Mouse (Mus musculus): ENCODE results near the gene Pex7. TPM values are rescaled to one million over a fixed set of nuclear protein-coding genes. Genes with fewer than 3 reads are reported as not detected.

The Pex7 gene
- total and polyA plus RNA-seq, 3 experiments, result 15.8 to 22.1 TPM; not detected in 1

DNA sequence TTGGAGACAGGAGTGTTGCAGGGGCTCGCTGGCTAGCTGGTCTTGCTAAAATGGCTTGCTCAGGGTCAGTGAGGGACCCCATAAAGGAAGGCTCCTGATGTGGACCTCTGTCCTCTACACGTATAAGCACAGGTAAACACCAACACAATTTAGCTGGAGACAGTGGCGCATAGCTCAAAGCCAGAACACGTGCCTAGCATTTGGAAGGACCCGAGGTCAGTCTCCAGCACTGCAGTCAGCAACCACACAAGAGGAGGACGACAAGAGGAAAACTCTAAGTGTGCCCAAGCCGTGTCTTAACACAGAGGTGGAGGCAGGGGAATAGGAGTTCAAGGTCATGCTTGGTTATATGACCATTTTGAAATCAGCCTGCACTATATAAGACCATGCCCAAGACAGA is 32.6 kb upstream of the Pex7 start:
- no peaks in the 10 kb centered on the region for H3K79me2 ChIP-seq (ENCODE audit: control insufficient read depth, insufficient read depth, low read length, poor library complexity)
- TF ChIP-seq SIN3A (IDR thresholded peaks at IDR 0.05; ENCODE audit: low read length) (no peak), CHD1 (IDR thresholded peaks at IDR 0.05; ENCODE audit: low read depth, low read length) (no peak), BHLHE40 (IDR thresholded peaks at IDR 0.05; ENCODE audit: borderline replicate concordance, low read depth, low read length) (no peak), JUND (IDR thresholded peaks at IDR 0.05; ENCODE audit: low read depth, low read length) (no peak), MAX (IDR thresholded peaks at IDR 0.05; ENCODE audit: low read length) (no peak), ZMIZ1 (IDR thresholded peaks at IDR 0.05; ENCODE audit: low read depth, low read length) (no peak), RAD21 (IDR thresholded peaks at IDR 0.05; ENCODE audit: low read depth, low read length) (no peak), USF1 (IDR thresholded peaks at IDR 0.05; ENCODE audit: low read depth, low read length) (no peak), TAL1 (IDR thresholded peaks at IDR 0.05; ENCODE audit: low read length) (no peak), MXI1 (IDR thresholded peaks at IDR 0.05; ENCODE audit: low read depth, low read length) (no peak)
- peaks cover 2 to 23% of the 10 kb centered on the region in 2 experiments for H3K4me1 ChIP-seq (ENCODE audit: control insufficient read depth in 1 of 2, insufficient read depth in 2 of 2, low read length in 2 of 2)
- H3K9me3 ChIP-seq (replicated peaks; ENCODE audit: insufficient read depth, low read length), result no peaks in the 10 kb centered on the region
- no peak overlapping the region for H3K9ac ChIP-seq (ENCODE audit: control insufficient read depth, low read depth, low read length, poor library complexity, severe bottlenecking)
- no peak overlapping the region for H3K27ac ChIP-seq (ENCODE audit: control insufficient read depth, low read depth, low read length)
- H3K4me3 ChIP-seq (ENCODE audit: control insufficient read depth in 1 of 2, insufficient read depth in 1 of 2, low read depth in 2 of 2, low read length in 2 of 2), result no peak overlapping the region
- no peak for DNase-seq (ENCODE audit: low read depth, low spot score)
- H3K27me3 ChIP-seq (ENCODE audit: control insufficient read depth in 1 of 2, insufficient read depth in 2 of 2, low read length in 2 of 2), result peaks cover 3 to 4% of the 10 kb centered on the region in 2 experiments
- peaks cover 0 to 13% of the 10 kb centered on the region in 2 experiments; a peak in 2 of 4 replicates for H3K36me3 ChIP-seq (ENCODE audit: control insufficient read depth in 1 of 2, insufficient read depth in 2 of 2, low read length in 2 of 2)

DNA sequence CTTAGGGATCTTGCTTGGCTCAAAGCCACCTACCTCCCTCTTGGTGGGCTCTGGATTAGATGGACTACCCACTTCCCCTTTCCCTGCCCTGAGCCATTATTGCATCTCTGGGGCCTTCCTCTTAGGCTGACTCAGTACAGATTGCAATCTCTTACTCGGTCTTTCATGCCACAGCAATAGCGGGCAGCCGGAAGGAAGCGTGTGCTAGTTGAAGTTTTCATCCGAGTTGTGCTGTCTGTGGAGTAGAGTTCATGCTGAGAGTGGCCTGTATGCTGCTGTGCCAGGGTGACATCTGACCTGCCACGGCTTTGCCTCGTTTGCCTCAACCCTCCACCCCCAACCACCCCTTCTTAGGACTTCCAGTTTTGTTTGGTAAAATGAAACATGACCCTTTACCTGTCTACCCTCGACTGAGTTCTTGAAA is 31.8 kb upstream of the Pex7 start:
- no peaks in the 10 kb centered on the region for H3K9me3 ChIP-seq (replicated peaks; ENCODE audit: insufficient read depth, low read length)
- peak overlapping the region; percentile 52 for H3K27ac ChIP-seq (ENCODE audit: control insufficient read depth, low read depth, low read length)
- H3K4me1 ChIP-seq (ENCODE audit: control insufficient read depth in 1 of 2, insufficient read depth in 2 of 2, low read length in 2 of 2), result peaks cover 2 to 23% of the 10 kb centered on the region in 2 experiments
- DNase-seq (ENCODE audit: low read depth, low spot score), result peak; percentile 88
- peaks cover 0 to 13% of the 10 kb centered on the region in 2 experiments; a peak in 2 of 4 replicates for H3K36me3 ChIP-seq (ENCODE audit: control insufficient read depth in 1 of 2, insufficient read depth in 2 of 2, low read length in 2 of 2)
- peaks cover 6 to 10% of the 10 kb centered on the region in 2 experiments for H3K27me3 ChIP-seq (ENCODE audit: control insufficient read depth in 1 of 2, insufficient read depth in 2 of 2, low read length in 2 of 2)
- H3K9ac ChIP-seq (ENCODE audit: control insufficient read depth, low read depth, low read length, poor library complexity, severe bottlenecking), result peak overlapping the region; percentile 38
- no peaks in the 10 kb centered on the region for H3K79me2 ChIP-seq (ENCODE audit: control insufficient read depth, insufficient read depth, low read length, poor library complexity)
- no peak for TF ChIP-seq USF1 (IDR thresholded peaks at IDR 0.05; ENCODE audit: low read depth, low read length)
- TF ChIP-seq TAL1 (IDR thresholded peaks at IDR 0.05; ENCODE audit: low read length), result no peak
- no peak for TF ChIP-seq MYC (IDR thresholded peaks at IDR 0.05; ENCODE audit: low read depth, low read length)
- TF ChIP-seq HCFC1 (IDR thresholded peaks at IDR 0.05; ENCODE audit: low read depth, low read length), result no peak
- no peak for TF ChIP-seq MEF2A (IDR thresholded peaks at IDR 0.05; ENCODE audit: extremely low read depth, insufficient replicate concordance, low read depth, low read length, poor library complexity, severe bottlenecking)
- TF ChIP-seq EP300 (IDR thresholded peaks at IDR 0.05; ENCODE audit: low read depth in 1 of 2, low read length in 2 of 2), result peak; percentile 63 to 87
- TF ChIP-seq ZC3H11A (IDR thresholded peaks at IDR 0.05; ENCODE audit: low read depth, low read length), result no peak
- peak; percentile 16; the same call in 1 of the 2 replicates for TF ChIP-seq BHLHE40 (IDR thresholded peaks at IDR 0.05; ENCODE audit: borderline replicate concordance, low read depth, low read length)
- no peak for TF ChIP-seq POLR2AphosphoS5 (IDR thresholded peaks at IDR 0.05; ENCODE audit: borderline replicate concordance, low read depth, low read length)
- no peak for TF ChIP-seq ZKSCAN1 (IDR thresholded peaks at IDR 0.05; ENCODE audit: low read depth, low read length)
- 0 out of 2 replicates have a peak, but pooled peaks have one; percentile 11 for TF ChIP-seq SIN3A (IDR thresholded peaks at IDR 0.05; ENCODE audit: low read length)
- TF ChIP-seq TCF12 (IDR thresholded peaks at IDR 0.05; ENCODE audit: low read depth, low read length), result peak; percentile 35; the same call in 1 of the 2 replicates
- TF ChIP-seq ELF1 (IDR thresholded peaks at IDR 0.05; ENCODE audit: low read depth, low read length), result peak; percentile 39; the same call in 1 of the 2 replicates
- peak; percentile 29; the same call in 1 of the 2 replicates for TF ChIP-seq MAX (IDR thresholded peaks at IDR 0.05; ENCODE audit: low read length)
- TF ChIP-seq GATA1 (IDR thresholded peaks at IDR 0.05; ENCODE audit: low read depth, low read length), result peak; percentile 71
- TF ChIP-seq RCOR1 (IDR thresholded peaks at IDR 0.05; ENCODE audit: low read depth, low read length), result peak; percentile 70; the same call in 1 of the 2 replicates
- TF ChIP-seq ETS1 (IDR thresholded peaks at IDR 0.05; ENCODE audit: low read depth, low read length), result peak; percentile 76
- TF ChIP-seq JUND (IDR thresholded peaks at IDR 0.05; ENCODE audit: low read depth, low read length), result no peak
- TF ChIP-seq CTCF (IDR thresholded peaks at IDR 0.05 in 2 of 3, conservative IDR thresholded peaks at IDR 0.05 in 1 of 3; ENCODE audit: control insufficient read depth in 1 of 3, insufficient read depth in 1 of 3, low read depth in 2 of 3, low read length in 3 of 3, poor library complexity in 1 of 3, severe bottlenecking in 1 of 3), result no peak
- no peak for TF ChIP-seq POLR2A (IDR thresholded peaks at IDR 0.05; ENCODE audit: control insufficient read depth in 1 of 2, insufficient read depth in 1 of 2, low read depth in 1 of 2, low read length in 2 of 2, poor library complexity in 1 of 2)
- no peak for TF ChIP-seq KAT2A (conservative IDR thresholded peaks at IDR 0.05; ENCODE audit: low read depth, low read length)
- TF ChIP-seq ZMIZ1 (IDR thresholded peaks at IDR 0.05; ENCODE audit: low read depth, low read length), result no peak
- H3K4me3 ChIP-seq (ENCODE audit: control insufficient read depth in 1 of 2, insufficient read depth in 1 of 2, low read depth in 2 of 2, low read length in 2 of 2), result peak overlapping the region; percentile 25 to 45; a peak in 2 of 4 replicates
